Mouse (Mus musculus) retina, embryonic 14.5 days (tissue): ENCODE measurements around the gene Arid2.
"Not testable (repeated sequence)": the region's sequence is repeated elsewhere in the genome, so short reads cannot be mapped to it uniquely, and the experiment has no call there.

ENCODE experiments used
- DNase-seq: peaks from one replicate; pipeline ENCODE4 v3.0.0-alpha.2; 2015; ENCODE audit warnings: low spot score

The Arid2 gene

GRCm38 (mm10) chr15:96419920-96420319, 132.6 kb downstream of the Arid2 start:
- DNase-seq: no peak

GRCm38 (mm10) chr15:96434202-96434601, 146.9 kb downstream of the Arid2 start:
- no peak for DNase-seq

- DNase-seq: not testable (repeated sequence)
These were observed 154.2 kb downstream of the Arid2 start for GRCm38 (mm10) chr15:96441480-96441879.

- DNase-seq: peak; percentile 11
These were observed 159.5 kb downstream of the Arid2 start for GRCm38 (mm10) chr15:96446785-96447184.

- no peak for DNase-seq
These were observed 161.5 kb downstream of the Arid2 start for GRCm38 (mm10) chr15:96448656-96449299.

- no peak for DNase-seq
These were observed 166.0 kb downstream of the Arid2 start for GRCm38 (mm10) chr15:96453346-96453745.
